Mouse (Mus musculus) MEL (cell line): Measurements from ENCODE around the gene Ap2m1. TPM values are rescaled to one million over a fixed set of nuclear protein-coding genes. Genes with fewer than 3 reads are reported as not detected.

Source experiments
- DNase-seq: peaks from one replicate; pipeline ENCODE4 v3.0.0; 2011; ENCODE audit warnings: low read depth, low spot score
- H3K27ac ChIP-seq: 2 replicates; pipeline ENCODE4 v1.5.1; 2012; ENCODE audit warnings: low read depth, mild to moderate bottlenecking, control low read depth, low read length, moderate library complexity; ENCODE audit not compliant: control insufficient read depth
- H3K27me3 ChIP-seq, 2 experiments: fragments of 150-350 bp in 1 of 2; sonication (generic) in 1 of 2; 2 replicates each; pipeline ENCODE4 v1.6.1; 2012; ENCODE audit warnings: low read length in 2 of 2, mild to moderate bottlenecking in 2 of 2, improper control_type of control experiment in 1 of 2, moderate library complexity in 1 of 2; ENCODE audit not compliant: insufficient read depth in 2 of 2, control insufficient read depth in 1 of 2
- H3K36me3 ChIP-seq, 2 experiments: 2 replicates each; pipeline ENCODE4 v1.6.1; 2012 to 2014; ENCODE audit warnings: low read length in 2 of 2, improper control_type of control experiment in 1 of 2, inconsistent platforms in 1 of 2, mild to moderate bottlenecking in 1 of 2; ENCODE audit not compliant: insufficient read depth in 2 of 2, control insufficient read depth in 1 of 2
- H3K4me1 ChIP-seq, 2 experiments: fragments of 150-350 bp in 1 of 2; sonication (generic) in 1 of 2; 2 replicates each; pipeline ENCODE4 v1.6.1; 2012; ENCODE audit warnings: low read length in 2 of 2, improper control_type of control experiment in 1 of 2, mild to moderate bottlenecking in 1 of 2; ENCODE audit not compliant: insufficient read depth in 2 of 2, control insufficient read depth in 1 of 2
- H3K4me3 ChIP-seq, 2 experiments: fragments of 150-350 bp in 1 of 2; sonication (generic) in 1 of 2; 2 replicates each; pipeline ENCODE4 v1.5.1; 2012; ENCODE audit warnings: low read depth in 2 of 2, low read length in 2 of 2, mild to moderate bottlenecking in 2 of 2, moderate library complexity in 2 of 2, control low read depth in 1 of 2, improper control_type of control experiment in 1 of 2; ENCODE audit not compliant: control insufficient read depth in 1 of 2, insufficient read depth in 1 of 2
- H3K79me2 ChIP-seq: 2 replicates; pipeline ENCODE4 v1.6.1; 2012; ENCODE audit warnings: mild to moderate bottlenecking, low read length, moderate library complexity; ENCODE audit not compliant: control insufficient read depth, poor library complexity, insufficient read depth
- H3K9ac ChIP-seq: 2 replicates; pipeline ENCODE4 v1.6.1; 2012; ENCODE audit warnings: low read depth, mild to moderate bottlenecking, control low read depth, low read length, moderate library complexity; ENCODE audit not compliant: control insufficient read depth, poor library complexity, severe bottlenecking
- H3K9me3 ChIP-seq: fragments of 150-350 bp; sonication (generic); replicated peaks from 2 replicates; pipeline ENCODE4 v1.6.1; 2012; ENCODE audit warnings: mild to moderate bottlenecking, low read length, improper control_type of control experiment, moderate library complexity; ENCODE audit not compliant: insufficient read depth
- BHLHE40 ChIP-seq: IDR thresholded peaks from 2 replicates; pipeline ENCODE4 v1.6.1; 2012; ENCODE audit warnings: low read depth, mild to moderate bottlenecking, inconsistent platforms, low read length, improper control_type of control experiment, borderline replicate concordance
- CHD1 ChIP-seq: IDR thresholded peaks from 2 replicates; pipeline ENCODE4 v1.6.1; 2012; ENCODE audit warnings: low read depth, mild to moderate bottlenecking, inconsistent platforms, low read length, improper control_type of control experiment
- CHD2 ChIP-seq: IDR thresholded peaks from 2 replicates; pipeline ENCODE4 v1.6.1; 2011; ENCODE audit warnings: low read length, improper control_type of control experiment
- CTCF ChIP-seq, 3 experiments: IDR thresholded peaks in 2 of 3; conservative IDR thresholded peaks in 1 of 3; 2 replicates each; pipeline ENCODE4 v1.5.1; 2011 to 2012; ENCODE audit warnings: low read length in 3 of 3, low read depth in 2 of 3, mild to moderate bottlenecking in 2 of 3, improper control_type of control experiment in 1 of 3, inconsistent platforms in 1 of 3, mixed read lengths in 1 of 3, moderate library complexity in 1 of 3; ENCODE audit not compliant: control insufficient read depth in 1 of 3, insufficient read depth in 1 of 3, poor library complexity in 1 of 3, severe bottlenecking in 1 of 3
- ELF1 ChIP-seq: IDR thresholded peaks from 2 replicates; pipeline ENCODE4 v1.6.1; 2014; ENCODE audit warnings: low read depth, mild to moderate bottlenecking, inconsistent platforms, low read length, improper control_type of control experiment, moderate library complexity
- ETS1 ChIP-seq: IDR thresholded peaks from 2 replicates; pipeline ENCODE4 v1.6.1; 2012; ENCODE audit warnings: low read depth, mild to moderate bottlenecking, inconsistent platforms, low read length, improper control_type of control experiment, moderate library complexity
- HCFC1 ChIP-seq: IDR thresholded peaks from 2 replicates; pipeline ENCODE4 v1.6.1; 2012; ENCODE audit warnings: low read depth, mild to moderate bottlenecking, inconsistent platforms, low read length, improper control_type of control experiment, moderate library complexity
- JUND ChIP-seq: IDR thresholded peaks from 2 replicates; pipeline ENCODE4 v1.6.1; 2011; ENCODE audit warnings: low read depth, mild to moderate bottlenecking, improper control_type of control experiment, low read length
- KAT2A ChIP-seq: conservative IDR thresholded peaks from 2 replicates; pipeline ENCODE4 v1.6.1; 2012; ENCODE audit warnings: low read depth, low read length, improper control_type of control experiment, inconsistent platforms
- MXI1 ChIP-seq: IDR thresholded peaks from 2 replicates; pipeline ENCODE4 v1.6.1; 2011; ENCODE audit warnings: mild to moderate bottlenecking, low read depth, low read length, improper control_type of control experiment
- MYB ChIP-seq: IDR thresholded peaks from 2 replicates; pipeline ENCODE4 v1.6.1; 2011; ENCODE audit warnings: mild to moderate bottlenecking, low read depth, low read length, improper control_type of control experiment
- MYC ChIP-seq: IDR thresholded peaks from 2 replicates; pipeline ENCODE4 v1.6.1; 2011; ENCODE audit warnings: low read depth, mild to moderate bottlenecking, low read length, improper control_type of control experiment, moderate library complexity
- POLR2AphosphoS2 ChIP-seq: IDR thresholded peaks from 2 replicates; pipeline ENCODE4 v1.6.1; 2011; ENCODE audit warnings: low read length, improper control_type of control experiment
- RAD21 ChIP-seq: IDR thresholded peaks from 2 replicates; pipeline ENCODE4 v1.6.1; 2011; ENCODE audit warnings: mild to moderate bottlenecking, low read depth, low read length, improper control_type of control experiment
- SIN3A ChIP-seq: IDR thresholded peaks from 2 replicates; pipeline ENCODE4 v1.6.1; 2012; ENCODE audit warnings: low read length, improper control_type of control experiment, inconsistent platforms
- SMC3 ChIP-seq: IDR thresholded peaks from 2 replicates; pipeline ENCODE4 v1.6.1; 2011; ENCODE audit warnings: low read depth, low read length, improper control_type of control experiment
- USF1 ChIP-seq: IDR thresholded peaks from 2 replicates; pipeline ENCODE4 v1.6.1; 2014; ENCODE audit warnings: low read depth, mild to moderate bottlenecking, inconsistent platforms, low read length, improper control_type of control experiment, moderate library complexity
- ZC3H11A ChIP-seq: IDR thresholded peaks from 2 replicates; pipeline ENCODE4 v1.6.1; 2012; ENCODE audit warnings: low read depth, mild to moderate bottlenecking, inconsistent platforms, low read length, improper control_type of control experiment
- polyA plus RNA-seq, 2 experiments: library from polyadenylated mRNA; stranded (reverse) in 1 of 2; unstranded in 1 of 2; fragments of >175 nt in 1 of 2; fragments of >200 nt in 1 of 2; gene quantifications; 2 replicates each; pipeline versions ENCODE4 v1.2.1 to v1.2.4; 2012; ENCODE audit warnings: low replicate concordance in 2 of 2, low read depth in 1 of 2; ENCODE audit not compliant: insufficient read length in 2 of 2, insufficient read depth in 1 of 2, missing spikeins in 1 of 2
- total RNA-seq: library from RNA; depleted of rRNA; stranded (reverse); fragments of 300-350 nt; gene quantifications from 2 replicates; pipeline ENCODE4 v1.2.3, GENCODE M21; 2012

Gene Ap2m1
- total and polyA plus RNA-seq, 3 experiments: 185 to 1,810 (median 312) TPM

- Histone ChIP-seq H3K36me3 (peaks cover 9 to 18% of the 10 kb centered on the region in 2 experiments), H3K27me3 (no peaks in the 10 kb centered on the region), H3K79me2 (peaks cover 11% of the 10 kb centered on the region), H3K27ac (no peak overlapping the region), H3K9me3 (no peaks in the 10 kb centered on the region), H3K4me3 (no peak overlapping the region), H3K4me1 (peaks cover 5 to 8% of the 10 kb centered on the region in 2 experiments), H3K9ac (no peak overlapping the region)
- DNase-seq: peak; percentile 82
- TF ChIP-seq KAT2A (no peak), JUND (no peak), SMC3 (peak; percentile 65), MXI1 (0 out of 2 replicates have a peak, but pooled peaks have one; percentile 38), MYC (0 out of 2 replicates have a peak, but pooled peaks have one; percentile 20), ELF1 (peak; percentile 81), SIN3A (peak; percentile 56; the same call in 1 of the 2 replicates), ETS1 (no peak), HCFC1 (peak; percentile 46; the same call in 1 of the 2 replicates), CTCF (IDR thresholded peaks at IDR 0.05 in 2 of 3, conservative IDR thresholded peaks at IDR 0.05 in 1 of 3; ENCODE audit: control insufficient read depth in 1 of 3, insufficient read depth in 1 of 3, low read depth in 2 of 3, low read length in 3 of 3, poor library complexity in 1 of 3, severe bottlenecking in 1 of 3) (peak; percentile 42 to 84 (median 67)), MYB (no peak), RAD21 (peak; percentile 88), ZC3H11A (peak; percentile 52; the same call in 1 of the 2 replicates), BHLHE40 (no peak)
Observed at GRCm38 (mm10) chr16:20496671-20497600, 38.3 kb upstream of the Ap2m1 start.

DNA sequence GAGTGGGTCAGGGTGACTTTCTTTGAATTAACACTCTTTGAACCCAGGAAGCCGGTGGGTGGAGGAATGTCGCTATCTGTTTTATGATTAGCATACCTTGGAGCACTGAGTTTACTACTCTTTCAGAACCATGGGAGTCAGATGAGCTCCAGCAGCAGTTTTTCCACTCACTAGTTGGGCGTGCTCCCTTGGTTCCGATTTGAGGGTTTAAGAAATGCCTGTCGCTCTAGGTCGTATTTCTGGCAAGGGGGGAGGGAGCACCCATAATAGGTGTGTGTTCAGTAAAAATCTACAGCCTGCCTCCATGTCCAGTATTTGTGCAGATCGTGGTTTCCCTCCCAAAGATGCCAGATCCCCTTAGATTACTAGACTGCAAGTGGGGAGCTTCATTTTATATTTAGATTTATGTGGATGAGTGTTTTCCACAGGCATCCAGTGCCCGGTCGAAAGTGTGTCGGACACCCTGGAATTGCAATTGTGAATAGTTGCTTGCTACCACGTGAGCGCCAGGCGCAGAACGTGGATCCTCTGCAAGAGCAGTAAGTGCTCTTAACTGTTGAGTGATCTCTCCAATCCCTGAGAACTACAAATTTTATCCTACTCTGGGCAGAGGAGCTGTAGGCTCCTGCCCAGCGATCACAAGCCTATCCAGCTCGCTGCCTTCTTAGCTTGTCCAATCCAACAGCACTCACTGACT is 37.1 kb upstream of the Ap2m1 start:
- H3K36me3 ChIP-seq: peaks cover 13 to 17% of the 10 kb centered on the region in 2 experiments
- peaks cover 11% of the 10 kb centered on the region for H3K79me2 ChIP-seq
- TF ChIP-seq ETS1 (no peak), POLR2AphosphoS2 (no peak), CHD1 (no peak), CHD2 (no peak), USF1 (peak; percentile 62; the same call in 1 of the 2 replicates), ZC3H11A (no peak)
- no peak for DNase-seq
- H3K4me1 ChIP-seq: peaks cover 5 to 8% of the 10 kb centered on the region in 2 experiments
- H3K27me3 ChIP-seq: no peaks in the 10 kb centered on the region
- H3K27ac ChIP-seq: peak overlapping the region; percentile 67
- peak overlapping the region; percentile 48 for H3K9ac ChIP-seq
- H3K4me3 ChIP-seq: peak overlapping the region; percentile 67 to 100
- no peaks in the 10 kb centered on the region for H3K9me3 ChIP-seq
